Mouse (Mus musculus) neural tube, embryonic 11.5 days (tissue): ENCODE results near the gene Mus81. TPM values are rescaled to one million over a fixed set of nuclear protein-coding genes. Genes with fewer than 3 reads are reported as not detected.

Experiments
- ATAC-seq: fragments of 200-750 bp; cut with Nextera tagmentation; 2 replicates; pipeline ENCODE4 v1.8.0; 2017; ENCODE audit warnings: moderate number of reproducible peaks, mild to moderate bottlenecking, moderate TSS enrichment, moderate library complexity; ENCODE audit not compliant: insufficient read depth, low FRiP score, low TSS enrichment
- DNase-seq: peaks from one replicate; pipeline ENCODE4 v3.0.0-alpha.2; 2015; ENCODE audit warnings: low spot score
- H3K27ac ChIP-seq: fragments of 300-500 bp; sonication (generic); 2 replicates; pipeline ENCODE4 v1.5.1; 2014; ENCODE audit warnings: low read depth, mild to moderate bottlenecking, low read length
- H3K27me3 ChIP-seq: fragments of 300-500 bp; sonication (generic); 2 replicates; pipeline ENCODE4 v1.6.1; 2014; ENCODE audit warnings: mild to moderate bottlenecking, low read length, mixed read lengths; ENCODE audit not compliant: control insufficient read depth, insufficient read depth
- H3K36me3 ChIP-seq: fragments of 300-500 bp; sonication (generic); 2 replicates; pipeline ENCODE4 v1.6.1; 2014; ENCODE audit warnings: mild to moderate bottlenecking, low read length, moderate library complexity, mixed read lengths; ENCODE audit not compliant: control insufficient read depth, insufficient read depth
- H3K4me1 ChIP-seq: fragments of 300-500 bp; sonication (generic); 2 replicates; pipeline ENCODE4 v1.6.1; 2014; ENCODE audit warnings: low read length, mixed read lengths; ENCODE audit not compliant: control insufficient read depth, insufficient read depth
- H3K4me2 ChIP-seq: fragments of 300-500 bp; sonication (generic); 2 replicates; pipeline ENCODE4 v1.6.1; 2014; ENCODE audit warnings: low read depth, mild to moderate bottlenecking, moderate library complexity
- H3K4me3 ChIP-seq: fragments of 300-500 bp; sonication (generic); 2 replicates; pipeline ENCODE4 v1.5.1; 2014; ENCODE audit warnings: low read depth, low read length
- H3K9ac ChIP-seq: fragments of 300-500 bp; sonication (generic); 2 replicates; pipeline ENCODE4 v1.6.1; 2014; ENCODE audit warnings: mild to moderate bottlenecking, low read length
- H3K9me3 ChIP-seq: fragments of 300-500 bp; sonication (generic); 2 replicates; pipeline ENCODE4 v1.6.1; 2016; ENCODE audit warnings: low read length; ENCODE audit not compliant: control insufficient read depth
- WGBS: fragments of 180-500 bp; shearing (Covaris S2); extraction: QIAGEN DNeasy Blood & Tissue Kit; methylation state at CpG from one replicate; pipeline ENCODE4 v1.1.7; 2014; 5-methylcytosine and 5-hydroxymethylcytosine counted together
- polyA plus RNA-seq: library from polyadenylated mRNA; unstranded; fragments of >200 nt; fragmentation: Nextera tagmentation; extraction: Ambion mirVana; gene quantifications from 2 replicates; pipeline ENCODE4 v1.2.1, GENCODE M21; 2014

Gene Mus81
- 39.0 and 41.9 TPM in 2 replicates for polyA plus RNA-seq

- peaks cover 21% of the 10 kb centered on the region for H3K4me1 ChIP-seq
- H3K4me3 ChIP-seq: peak within 1 kb of the TSS; percentile 44
- ATAC-seq (peak; percentile 51), DNase-seq (peak; percentile 94)
- peak within 1 kb of the TSS; percentile 98 for H3K27ac ChIP-seq
- H3K27me3 ChIP-seq: no peaks in the 10 kb centered on the region
- peaks cover 5% of the 10 kb centered on the region for H3K36me3 ChIP-seq
- H3K9ac ChIP-seq: peak within 1 kb of the TSS; percentile 68
- H3K9me3 ChIP-seq: no peaks in the 10 kb centered on the region
- H3K4me2 ChIP-seq: peak within 1 kb of the TSS; percentile 56
- 1% methylated on average over 39 of the region's 39 CpGs for WGBS
These were observed at the start of gene Mus81 for GRCm38 (mm10) chr19:5487768-5488550. Mus81 (minus strand) TSS chr19:5488402.

- H3K4me3 ChIP-seq: no peak overlapping the region
- H3K4me2 ChIP-seq: no peak overlapping the region
- DNase-seq: no peak
- no peaks in the 10 kb centered on the region for H3K9me3 ChIP-seq
- no peak for ATAC-seq
- no peaks in the 10 kb centered on the region for H3K27me3 ChIP-seq
- 77% methylated on average over 8 of the region's 8 CpGs for WGBS
- no peak overlapping the region for H3K27ac ChIP-seq
- no peaks in the 10 kb centered on the region for H3K36me3 ChIP-seq
- H3K4me1 ChIP-seq: peaks cover 4% of the 10 kb centered on the region; the same call in 1 of the 2 replicates
- no peak overlapping the region for H3K9ac ChIP-seq
These were observed 44.3 kb upstream of the Mus81 start for GRCm38 (mm10) chr19:5532520-5532919.

GRCm38 (mm10) chr19:5530138-5530524 is 41.9 kb upstream of the Mus81 start:
- peaks cover 4% of the 10 kb centered on the region; the same call in 1 of the 2 replicates for H3K4me1 ChIP-seq
- no peak overlapping the region for H3K27ac ChIP-seq
- no peaks in the 10 kb centered on the region for H3K36me3 ChIP-seq
- no peak overlapping the region for H3K4me3 ChIP-seq
- H3K27me3 ChIP-seq: no peaks in the 10 kb centered on the region
- H3K9me3 ChIP-seq: no peaks in the 10 kb centered on the region
- H3K9ac ChIP-seq: no peak overlapping the region
- DNase-seq: no peak
- ATAC-seq: no peak
- no peak overlapping the region for H3K4me2 ChIP-seq
- WGBS: 44% methylated on average over 7 of the region's 7 CpGs

- H3K4me2 ChIP-seq: 0 out of 2 replicates have a peak overlapping the region, but pooled peaks have one; percentile 4
- no peak overlapping the region for H3K9ac ChIP-seq
- peak; percentile 95 for DNase-seq
- no peak overlapping the region for H3K4me3 ChIP-seq
- peak; percentile 85 for ATAC-seq
- 19% methylated on average over 20 of the region's 20 CpGs for WGBS
- H3K36me3 ChIP-seq: no peaks in the 10 kb centered on the region
- H3K27me3 ChIP-seq: no peaks in the 10 kb centered on the region
- peaks cover 4% of the 10 kb centered on the region; the same call in 1 of the 2 replicates for H3K4me1 ChIP-seq
- H3K9me3 ChIP-seq: no peaks in the 10 kb centered on the region
- H3K27ac ChIP-seq: no peak overlapping the region
These were observed 41.3 kb upstream of the Mus81 start for GRCm38 (mm10) chr19:5529325-5530137.

GRCm38 (mm10) chr19:5525204-5525603 is 37.0 kb upstream of the Mus81 start:
- Histone ChIP-seq H3K4me2 (no peak overlapping the region), H3K27me3 (no peaks in the 10 kb centered on the region), H3K4me3 (no peak overlapping the region), H3K9me3 (no peaks in the 10 kb centered on the region), H3K27ac (no peak overlapping the region), H3K9ac (no peak overlapping the region), H3K4me1 (peaks cover 4% of the 10 kb centered on the region; the same call in 1 of the 2 replicates), H3K36me3 (no peaks in the 10 kb centered on the region)
- WGBS: 74% methylated on average over 5 of the region's 5 CpGs
- no peak for DNase-seq
- no peak for ATAC-seq

- H3K4me3 ChIP-seq: no peak overlapping the region
- H3K4me2 ChIP-seq: no peak overlapping the region
- DNase-seq: no peak
- no peaks in the 10 kb centered on the region for H3K36me3 ChIP-seq
- H3K9me3 ChIP-seq: no peaks in the 10 kb centered on the region
- no peak for ATAC-seq
- H3K27me3 ChIP-seq: no peaks in the 10 kb centered on the region
- 93% methylated on average over 3 of the region's 3 CpGs for WGBS
- H3K4me1 ChIP-seq: no peaks in the 10 kb centered on the region; the same call in 1 of the 2 replicates
- H3K27ac ChIP-seq: no peak overlapping the region
- no peak overlapping the region for H3K9ac ChIP-seq
These were observed 30.5 kb upstream of the Mus81 start for GRCm38 (mm10) chr19:5518721-5519120.

- 81% methylated on average over 8 of the region's 8 CpGs for WGBS
- H3K9me3 ChIP-seq: no peaks in the 10 kb centered on the region
- no peak overlapping the region for H3K27ac ChIP-seq
- no peaks in the 10 kb centered on the region; the same call in 1 of the 2 replicates for H3K4me1 ChIP-seq
- ATAC-seq (no peak), DNase-seq (no peak)
- H3K27me3 ChIP-seq: no peaks in the 10 kb centered on the region
- H3K9ac ChIP-seq: no peak overlapping the region
- H3K36me3 ChIP-seq: no peaks in the 10 kb centered on the region
- H3K4me2 ChIP-seq: no peak overlapping the region
- H3K4me3 ChIP-seq: no peak overlapping the region
These were observed 28.8 kb upstream of the Mus81 start for GRCm38 (mm10) chr19:5516906-5517505.

- no peaks in the 10 kb centered on the region for H3K27me3 ChIP-seq
- peaks cover 2% of the 10 kb centered on the region; the same call in 1 of the 2 replicates for H3K4me1 ChIP-seq
- H3K4me3 ChIP-seq: no peak overlapping the region
- DNase-seq (no peak), ATAC-seq (no peak)
- no peak overlapping the region for H3K4me2 ChIP-seq
- WGBS: 74% methylated on average over 7 of the region's 7 CpGs
- H3K9me3 ChIP-seq: no peaks in the 10 kb centered on the region
- no peak overlapping the region for H3K27ac ChIP-seq
- H3K9ac ChIP-seq: no peak overlapping the region
- no peaks in the 10 kb centered on the region for H3K36me3 ChIP-seq
These were observed 27.9 kb upstream of the Mus81 start for GRCm38 (mm10) chr19:5515840-5516777.
